In genomic region chr7:68945886-68946863, GRCm38 (mm10) we compare ENCODE assay signal across 19 mouse cellular contexts.
DNase-seq lines count a peak whose midpoint lies in the region; ATAC-seq and TF ChIP-seq lines count a peak whose summit lies in the region.
"Had no signal": no experiment of that assay in that cellular context is flagged by ENCODE, and none has a peak within 500 bp of the region (broad histone marks: within the 10 kb centered on the region; RNA-seq: fewer than 3 reads in every experiment).

No protein-coding gene starts in this region.

- H3K27ac ChIP-seq in forebrain, embryonic 13.5 days = no peak overlapping the region
- H3K27ac ChIP-seq in hindbrain, embryonic 12.5 days = no peak overlapping the region
- H3K27ac ChIP-seq: embryonic facial prominence, embryonic 10.5 days; hindbrain, embryonic 13.5 days; limb, embryonic 13.5 days; liver, embryonic 15.5 days had no signal

- H3K9ac ChIP-seq in forebrain, embryonic 13.5 days = no peak overlapping the region
- H3K9ac ChIP-seq in hindbrain, embryonic 12.5 days = no peak overlapping the region
- H3K9ac ChIP-seq: heart, embryonic 12.5 days; hindbrain, embryonic 13.5 days; limb, embryonic 13.5 days; liver, embryonic 15.5 days had no signal

- no peak for TF ChIP-seq POLR2A in lung, adult 2 months (IDR thresholded peaks at IDR 0.05; ENCODE audit: borderline replicate concordance, extremely low read depth, low read depth, low read length)

- H3K4me3 ChIP-seq in lung, adult 2 months (replicated peaks; ENCODE audit: extremely low read depth, low read depth, low read length) = no peak overlapping the region
- no peak overlapping the region for H3K4me3 ChIP-seq in forebrain, embryonic 13.5 days
- H3K4me3 ChIP-seq in hindbrain, embryonic 12.5 days = no peak overlapping the region
- H3K4me3 ChIP-seq: embryonic facial prominence, embryonic 10.5 days; heart, embryonic 12.5 days; hindbrain, embryonic 13.5 days; limb, embryonic 13.5 days; liver, embryonic 15.5 days had no signal

- H3K36me3 ChIP-seq in forebrain, embryonic 13.5 days (ENCODE audit: poor library complexity, severe bottlenecking) = no peaks in the 10 kb centered on the region
- H3K36me3 ChIP-seq in hindbrain, embryonic 12.5 days = no peaks in the 10 kb centered on the region
- H3K36me3 ChIP-seq: embryonic facial prominence, embryonic 10.5 days; heart, embryonic 12.5 days; hindbrain, embryonic 13.5 days; limb, embryonic 13.5 days; liver, embryonic 15.5 days had no signal

- H3K27me3 ChIP-seq in forebrain, embryonic 13.5 days = no peaks in the 10 kb centered on the region
- H3K27me3 ChIP-seq in hindbrain, embryonic 12.5 days = no peaks in the 10 kb centered on the region
- H3K27me3 ChIP-seq: heart, embryonic 12.5 days; hindbrain, embryonic 13.5 days; limb, embryonic 13.5 days; liver, embryonic 15.5 days had no signal

- H3K4me1 ChIP-seq in lung, adult 2 months (ENCODE audit: control insufficient read depth, insufficient read depth, low read length) = no peaks in the 10 kb centered on the region; the same call in 1 of the 2 replicates
- no peaks in the 10 kb centered on the region for H3K4me1 ChIP-seq in forebrain, embryonic 13.5 days
- H3K4me1 ChIP-seq in hindbrain, embryonic 12.5 days = no peaks in the 10 kb centered on the region
- H3K4me1 ChIP-seq: heart, embryonic 12.5 days; hindbrain, embryonic 13.5 days; limb, embryonic 13.5 days; liver, embryonic 15.5 days had no signal

- 41% methylated on average over 6 of the region's 6 CpGs for WGBS in lung, adult 2 months
- 57% methylated on average over 6 of the region's 6 CpGs for WGBS in forebrain, embryonic 13.5 days
- WGBS in hindbrain, embryonic 12.5 days = 30% methylated on average over 6 of the region's 6 CpGs

- TF ChIP-seq CTCF in lung, adult 2 months (IDR thresholded peaks at IDR 0.05; ENCODE audit: insufficient read depth, low read length) = no peak

- no peaks in the 10 kb centered on the region for H3K9me3 ChIP-seq in forebrain, embryonic 13.5 days (replicated peaks)
- no peaks in the 10 kb centered on the region for H3K9me3 ChIP-seq in hindbrain, embryonic 12.5 days (replicated peaks)
- H3K9me3 ChIP-seq: embryonic facial prominence, embryonic 10.5 days; heart, embryonic 12.5 days; hindbrain, embryonic 13.5 days; limb, embryonic 13.5 days; liver, embryonic 15.5 days had no signal

- DNase-seq in Muller cell, postnatal 12 days (ENCODE audit: inconsistent ontology term) = peak; percentile 51
- DNase-seq in embryo, embryonic 10 days (ENCODE audit: low spot score) = peak; percentile 45
- peak; percentile 9 for DNase-seq in lung, adult 2 months
- DNase-seq in lung, postnatal 25 days (ENCODE audit: low spot score) = peak; percentile 59
- no peak for DNase-seq in ovary, postnatal 36 days (ENCODE audit: low spot score)
- DNase-seq: adrenal gland, adult 2 months; cerebellum, postnatal 14 days; heart, postnatal 14 days; kidney, adult 9 months; retina, postnatal 1 day had no signal

- no peak for ATAC-seq in forebrain, embryonic 13.5 days
- ATAC-seq in hindbrain, embryonic 12.5 days (ENCODE audit: low FRiP score) = no peak
- ATAC-seq: forebrain, embryonic 14.5 days; midbrain, embryonic 16.5 days had no signal

- no peak overlapping the region for H3K4me2 ChIP-seq in forebrain, embryonic 13.5 days
- no peak overlapping the region for H3K4me2 ChIP-seq in hindbrain, embryonic 12.5 days (replicated peaks)
- H3K4me2 ChIP-seq: heart, embryonic 12.5 days; hindbrain, embryonic 13.5 days; limb, embryonic 13.5 days; liver, embryonic 15.5 days had no signal
